Mouse (Mus musculus) limb, embryonic 12.5 days (tissue): Measurements from ENCODE around the gene Acss1. TPM values are rescaled to one million over a fixed set of nuclear protein-coding genes. Genes with fewer than 3 reads are reported as not detected.

Experiments used
- ATAC-seq: fragments of 200-750 bp; cut with Nextera tagmentation; 2 replicates; pipeline ENCODE4 v1.8.0; 2017; ENCODE audit warnings: low read depth, moderate TSS enrichment; ENCODE audit not compliant: insufficient number of reproducible peaks, insufficient read depth, low FRiP score, low TSS enrichment
- H3K27ac ChIP-seq: fragments of 300-500 bp; sonication (generic); 2 replicates; pipeline ENCODE4 v1.5.1; 2016; ENCODE audit warnings: mild to moderate bottlenecking, moderate library complexity
- H3K27me3 ChIP-seq: fragments of 300-500 bp; sonication (generic); 2 replicates; pipeline ENCODE4 v1.6.1; 2016; ENCODE audit warnings: mild to moderate bottlenecking, moderate library complexity
- H3K36me3 ChIP-seq: fragments of 300-500 bp; sonication (generic); 2 replicates; pipeline ENCODE4 v1.6.1; 2016; ENCODE audit warnings: mild to moderate bottlenecking, moderate library complexity
- H3K4me1 ChIP-seq: fragments of 300-500 bp; sonication (generic); replicated peaks from 2 replicates; pipeline ENCODE4 v1.6.1; 2016
- H3K4me2 ChIP-seq: fragments of 300-500 bp; sonication (generic); 2 replicates; pipeline ENCODE4 v1.6.1; 2016; ENCODE audit warnings: mild to moderate bottlenecking, moderate library complexity
- H3K4me3 ChIP-seq: fragments of 300-500 bp; sonication (generic); replicated peaks from 2 replicates; pipeline ENCODE4 v1.5.1; 2016; ENCODE audit warnings: mild to moderate bottlenecking
- H3K9ac ChIP-seq: fragments of 300-500 bp; sonication (generic); replicated peaks from 2 replicates; pipeline ENCODE4 v1.6.1; 2016; ENCODE audit warnings: mild to moderate bottlenecking, moderate library complexity
- H3K9me3 ChIP-seq: fragments of 300-500 bp; sonication (generic); 2 replicates; pipeline ENCODE4 v1.6.1; 2016; ENCODE audit warnings: mild to moderate bottlenecking, moderate library complexity
- WGBS: fragments of 180-500 bp; shearing (Covaris S2); methylation state at CpG from one replicate; pipeline ENCODE4 v1.1.7; 2016; 5-methylcytosine and 5-hydroxymethylcytosine counted together
- polyA plus RNA-seq: library from polyadenylated mRNA; unstranded; fragments of >200 nt; fragmentation: Nextera tagmentation; extraction: Ambion mirVana; gene quantifications from 2 replicates; pipeline ENCODE4 v1.2.1, GENCODE M21; 2016

The Acss1 gene
- polyA plus RNA-seq, result 4.8 and 5.2 TPM in 2 replicates

DNA sequence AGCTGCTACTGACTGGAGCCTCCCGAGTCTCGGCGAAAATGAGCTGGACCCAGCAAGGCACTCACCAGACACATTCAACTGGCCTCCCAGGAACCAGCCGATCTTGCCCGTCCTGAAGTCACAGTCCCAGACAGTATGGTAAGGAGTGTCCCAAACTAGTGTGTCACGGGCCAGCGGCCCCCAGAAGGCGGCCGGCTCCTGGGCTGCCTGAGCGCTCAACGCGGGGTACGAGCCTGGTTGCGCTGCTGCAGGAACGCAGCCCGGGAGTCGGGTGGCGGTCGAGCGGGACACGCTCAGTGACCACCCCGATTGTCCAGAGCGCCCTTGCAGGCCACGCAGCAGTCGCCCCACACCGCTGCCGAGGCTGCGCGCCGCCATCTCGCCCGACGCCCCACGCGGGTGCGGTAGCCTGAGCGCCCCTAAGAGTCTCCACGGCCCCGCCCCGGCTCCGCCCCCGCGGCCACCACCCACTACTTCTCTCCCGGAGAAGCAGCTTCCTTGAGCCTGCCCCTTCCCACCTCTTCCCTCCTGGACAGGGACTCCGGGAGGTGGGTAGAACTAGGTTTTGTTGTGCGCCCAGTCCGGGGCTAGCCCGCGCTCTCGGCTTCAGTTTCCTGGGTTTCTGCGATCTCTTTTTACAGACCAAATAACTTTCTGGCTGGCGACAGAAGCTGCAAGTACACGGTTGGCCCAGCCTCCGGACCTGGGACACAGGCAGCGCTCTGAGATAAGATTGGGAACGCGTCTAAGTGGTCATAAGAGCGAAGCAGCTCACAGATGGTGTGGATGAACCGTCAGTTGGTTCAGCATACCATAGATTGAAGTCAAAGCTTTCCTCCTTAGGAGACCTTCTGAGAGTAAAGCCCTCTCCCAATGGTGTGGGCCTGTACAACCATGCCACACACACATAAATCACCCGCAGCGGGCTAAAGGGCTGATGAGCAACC, at the start of gene Acss1:
Gene Acss1, minus strand, starts transcription at position 681 of the 947 bp plus-strand sequence.
- Histone ChIP-seq H3K27ac (no peak within 1 kb of the TSS), H3K4me2 (peak within 1 kb of the TSS; percentile 95), H3K9me3 (no peaks in the 10 kb centered on the region), H3K4me1 (peaks cover 10% of the 10 kb centered on the region), H3K36me3 (no peaks in the 10 kb centered on the region), H3K27me3 (peaks cover 60% of the 10 kb centered on the region), H3K4me3 (peak within 1 kb of the TSS; percentile 66), H3K9ac (peak within 1 kb of the TSS; percentile 70)
- ATAC-seq, result peak; percentile 88
- 2% methylated on average over 60 of the region's 61 CpGs for WGBS

DNA sequence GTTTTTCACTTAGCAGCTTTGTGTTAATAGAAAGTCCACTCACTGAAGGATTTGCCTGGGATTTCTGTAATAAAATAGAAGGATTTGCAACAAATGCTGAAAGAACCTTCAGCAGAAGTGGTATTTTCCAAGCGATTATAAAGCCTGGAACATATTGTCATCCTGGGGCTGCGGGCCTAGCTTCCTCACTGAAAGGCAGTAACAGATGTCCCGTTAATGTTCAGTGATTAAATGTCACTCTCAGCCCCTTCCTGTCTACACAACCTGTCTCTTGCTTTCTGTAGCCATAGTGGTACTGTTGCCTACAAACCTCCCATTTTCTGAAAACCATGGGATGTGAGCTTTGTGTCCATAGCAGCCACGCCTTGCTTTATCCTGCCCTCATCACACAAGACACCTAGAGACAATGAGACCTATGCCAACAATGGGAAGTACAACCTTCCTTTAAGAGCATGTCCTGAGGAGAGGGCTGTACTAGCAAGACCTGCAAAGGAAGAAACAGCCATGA, 43.9 kb upstream of the Acss1 start:
- no peak overlapping the region for H3K27ac ChIP-seq
- no peak overlapping the region for H3K4me3 ChIP-seq
- H3K27me3 ChIP-seq, result no peaks in the 10 kb centered on the region
- no peaks in the 10 kb centered on the region for H3K36me3 ChIP-seq
- H3K4me2 ChIP-seq, result no peak overlapping the region
- ATAC-seq, result no peak
- 0 out of 2 replicates have a peak, but pooled peaks cover 8% of the 10 kb centered on the region for H3K4me1 ChIP-seq
- WGBS, result 57% methylated on average over 4 of the region's 4 CpGs
- H3K9ac ChIP-seq, result no peak overlapping the region
- no peaks in the 10 kb centered on the region for H3K9me3 ChIP-seq

DNA sequence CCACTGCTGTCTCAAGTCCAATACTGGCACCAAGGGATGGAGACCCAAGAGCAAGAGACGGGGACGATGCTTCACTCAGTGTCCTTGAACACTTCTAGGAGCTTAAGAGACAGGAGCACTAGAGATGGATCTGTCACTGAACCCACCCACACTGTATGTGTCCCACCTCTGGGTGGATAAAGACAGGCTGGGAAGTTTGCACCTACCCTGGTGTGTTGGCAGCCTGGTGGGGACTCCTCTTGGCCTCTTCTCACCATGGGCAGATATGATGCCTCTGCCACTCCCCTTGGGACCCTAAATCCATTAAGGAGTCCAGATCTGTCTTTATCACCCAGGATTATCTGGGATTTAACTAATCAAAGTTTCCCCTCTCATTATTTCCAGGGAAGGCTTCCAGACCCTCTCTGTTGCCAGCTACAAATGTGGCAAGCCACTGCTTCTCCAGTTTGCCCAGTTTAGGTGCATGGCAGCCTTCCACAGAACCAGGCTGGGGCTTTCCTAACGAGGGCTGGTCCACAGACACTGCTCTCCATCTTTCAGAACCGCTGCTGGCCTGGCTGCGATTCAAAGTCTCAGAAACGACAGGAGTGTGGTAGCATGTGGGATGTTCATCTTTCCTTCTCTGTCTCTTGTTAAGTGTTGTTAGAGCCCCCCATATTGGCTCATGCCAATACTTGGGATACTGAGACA, 23.3 kb upstream of the Acss1 start:
- no peaks in the 10 kb centered on the region for H3K9me3 ChIP-seq
- no peak overlapping the region for H3K4me3 ChIP-seq
- no peak for ATAC-seq
- whole genome bisulfite sequencing, result 72% methylated on average over 6 of the region's 6 CpGs
- H3K27me3 ChIP-seq, result peaks cover 65% of the 10 kb centered on the region
- no peak overlapping the region for H3K27ac ChIP-seq
- H3K4me1 ChIP-seq, result peaks cover 11% of the 10 kb centered on the region; the same call in 1 of the 2 replicates
- no peak overlapping the region for H3K9ac ChIP-seq
- H3K4me2 ChIP-seq, result no peak overlapping the region
- no peaks in the 10 kb centered on the region for H3K36me3 ChIP-seq

DNA sequence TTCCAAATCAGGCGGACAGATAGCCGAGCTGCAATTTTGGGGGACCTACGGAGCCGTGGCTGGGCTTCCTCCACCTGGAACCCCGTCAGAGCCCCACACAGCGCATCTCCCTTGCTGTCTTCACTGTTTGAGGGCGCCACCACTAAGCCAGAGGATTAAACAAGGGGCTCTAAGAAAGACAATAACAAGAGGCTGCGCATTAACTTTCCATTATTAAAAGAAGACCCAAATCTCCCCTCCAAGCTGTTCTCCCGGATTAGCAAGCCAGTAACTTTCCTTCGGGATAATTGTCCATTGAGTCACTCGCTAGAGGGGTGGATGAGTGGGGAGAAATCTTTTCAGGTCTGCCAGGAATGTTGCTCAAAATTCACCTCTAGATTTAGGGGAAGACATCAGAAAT, 21.9 kb upstream of the Acss1 start:
- Histone ChIP-seq H3K4me3 (no peak overlapping the region), H3K27ac (no peak overlapping the region), H3K9ac (no peak overlapping the region), H3K36me3 (no peaks in the 10 kb centered on the region), H3K27me3 (peaks cover 79% of the 10 kb centered on the region), H3K9me3 (no peaks in the 10 kb centered on the region), H3K4me2 (no peak overlapping the region), H3K4me1 (peaks cover 11% of the 10 kb centered on the region; the same call in 1 of the 2 replicates)
- ATAC-seq, result no peak
- 8% methylated on average over 11 of the region's 11 CpGs for WGBS

GRCm38 (mm10) chr2:150689223-150689800, 21.0 kb upstream of the Acss1 start, which contains the start of gene Vsx1:
Gene Vsx1 (minus strand): TSS chr2:150689360.
- H3K9ac ChIP-seq, result peak within 1 kb of the TSS; percentile 48; the same call in 1 of the 2 replicates
- peaks cover 84% of the 10 kb centered on the region for H3K27me3 ChIP-seq
- no peak within 1 kb of the TSS for H3K27ac ChIP-seq
- H3K4me1 ChIP-seq, result peaks cover 11% of the 10 kb centered on the region; the same call in 1 of the 2 replicates
- ATAC-seq, result no peak
- H3K9me3 ChIP-seq, result no peaks in the 10 kb centered on the region
- WGBS, result 39% methylated on average over 16 of the region's 16 CpGs
- no peaks in the 10 kb centered on the region for H3K36me3 ChIP-seq
- peak within 1 kb of the TSS; percentile 63 for H3K4me2 ChIP-seq
- H3K4me3 ChIP-seq, result peak within 1 kb of the TSS; percentile 38

DNA sequence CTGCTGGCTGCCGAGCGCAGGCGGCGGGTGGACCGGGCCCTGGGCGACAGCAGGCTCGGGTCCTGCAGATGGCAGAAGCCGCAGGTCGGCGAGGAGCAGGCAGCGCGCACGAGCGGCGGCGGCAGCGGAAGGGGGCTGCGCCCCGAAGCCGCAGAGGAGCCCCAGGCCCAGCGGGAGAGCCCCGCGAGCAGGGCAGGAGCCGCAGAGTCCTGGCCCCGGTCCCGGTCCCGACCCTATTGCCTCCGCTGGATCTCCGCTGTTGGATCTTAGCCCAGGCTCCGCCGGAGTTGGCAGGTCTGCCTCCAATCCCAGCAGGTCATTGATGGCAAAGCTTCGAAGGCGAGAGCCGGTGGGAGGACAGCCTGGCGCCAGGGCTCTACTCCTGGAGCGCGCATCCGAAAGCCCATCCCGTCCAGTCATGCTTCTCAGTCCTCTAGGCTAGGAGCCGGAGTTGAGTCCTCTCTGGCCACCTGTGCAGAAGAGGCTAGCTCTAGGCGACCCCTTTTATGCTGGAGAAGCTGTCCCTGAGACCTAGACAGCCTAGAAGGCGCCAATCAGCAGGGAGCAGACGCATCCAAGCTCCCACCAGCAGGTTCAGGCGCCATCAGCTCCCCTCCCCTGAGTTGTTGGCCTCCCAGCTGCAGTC, 20.4 kb upstream of the Acss1 start:
- ATAC-seq, result peak; percentile 49; the same call in 1 of the 2 replicates
- H3K27ac ChIP-seq, result no peak overlapping the region
- no peaks in the 10 kb centered on the region for H3K9me3 ChIP-seq
- WGBS, result under 1% methylated on average over 44 of the region's 44 CpGs
- peak overlapping the region; percentile 38 for H3K4me3 ChIP-seq
- H3K27me3 ChIP-seq, result peaks cover 86% of the 10 kb centered on the region
- H3K36me3 ChIP-seq, result no peaks in the 10 kb centered on the region
- H3K9ac ChIP-seq, result peak overlapping the region; percentile 48; the same call in 1 of the 2 replicates
- peak overlapping the region; percentile 63 for H3K4me2 ChIP-seq
- peaks cover 11% of the 10 kb centered on the region; the same call in 1 of the 2 replicates for H3K4me1 ChIP-seq

- Histone ChIP-seq H3K4me2 (peak overlapping the region; percentile 63), H3K27me3 (peaks cover 82% of the 10 kb centered on the region), H3K36me3 (no peaks in the 10 kb centered on the region), H3K27ac (no peak overlapping the region), H3K4me3 (peak overlapping the region; percentile 38), H3K9me3 (no peaks in the 10 kb centered on the region), H3K4me1 (peaks cover 11% of the 10 kb centered on the region; the same call in 1 of the 2 replicates), H3K9ac (peak overlapping the region; percentile 48; the same call in 1 of the 2 replicates)
- 5% methylated on average over 23 of the region's 23 CpGs for WGBS
- no peak for ATAC-seq
These were observed 19.7 kb upstream of the Acss1 start for GRCm38 (mm10) chr2:150687871-150688540.

DNA sequence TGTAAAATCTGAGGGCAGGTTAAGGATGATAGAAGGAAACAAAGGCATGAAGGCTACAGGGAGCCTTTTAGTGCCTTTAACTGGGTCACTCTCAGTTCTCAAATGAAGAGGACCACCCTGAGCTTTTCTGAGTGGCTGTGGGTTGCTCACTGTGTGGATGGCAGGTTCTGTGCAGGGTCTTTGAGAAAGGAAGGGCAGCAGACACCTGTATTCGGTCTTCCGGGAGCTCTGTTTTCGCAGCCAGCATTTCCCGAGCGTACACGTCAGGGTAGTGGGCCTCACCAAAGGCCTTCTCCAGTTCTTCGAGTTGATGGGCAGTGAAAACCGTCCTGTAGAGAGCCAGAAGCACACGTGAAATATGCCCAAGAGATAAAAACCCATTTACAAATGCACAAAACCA, 17.1 kb upstream of the Acss1 start:
- H3K9me3 ChIP-seq, result no peaks in the 10 kb centered on the region
- no peak overlapping the region for H3K4me2 ChIP-seq
- ATAC-seq, result no peak
- no peaks in the 10 kb centered on the region for H3K36me3 ChIP-seq
- no peak overlapping the region for H3K27ac ChIP-seq
- H3K4me3 ChIP-seq, result no peak overlapping the region
- peaks cover 64% of the 10 kb centered on the region for H3K27me3 ChIP-seq
- WGBS, result 86% methylated on average over 9 of the region's 9 CpGs
- no peak overlapping the region for H3K9ac ChIP-seq
- H3K4me1 ChIP-seq, result peaks cover 11% of the 10 kb centered on the region; the same call in 1 of the 2 replicates

GRCm38 (mm10) chr2:150684451-150684850, 16.2 kb upstream of the Acss1 start:
- H3K9ac ChIP-seq, result no peak overlapping the region
- H3K27me3 ChIP-seq, result peaks cover 54% of the 10 kb centered on the region
- no peaks in the 10 kb centered on the region for H3K36me3 ChIP-seq
- H3K9me3 ChIP-seq, result no peaks in the 10 kb centered on the region
- H3K4me2 ChIP-seq, result no peak overlapping the region
- whole genome bisulfite sequencing, result 82% methylated on average over 12 of the region's 12 CpGs
- H3K4me3 ChIP-seq, result no peak overlapping the region
- ATAC-seq, result no peak
- H3K27ac ChIP-seq, result no peak overlapping the region
- peaks cover 11% of the 10 kb centered on the region; the same call in 1 of the 2 replicates for H3K4me1 ChIP-seq

DNA sequence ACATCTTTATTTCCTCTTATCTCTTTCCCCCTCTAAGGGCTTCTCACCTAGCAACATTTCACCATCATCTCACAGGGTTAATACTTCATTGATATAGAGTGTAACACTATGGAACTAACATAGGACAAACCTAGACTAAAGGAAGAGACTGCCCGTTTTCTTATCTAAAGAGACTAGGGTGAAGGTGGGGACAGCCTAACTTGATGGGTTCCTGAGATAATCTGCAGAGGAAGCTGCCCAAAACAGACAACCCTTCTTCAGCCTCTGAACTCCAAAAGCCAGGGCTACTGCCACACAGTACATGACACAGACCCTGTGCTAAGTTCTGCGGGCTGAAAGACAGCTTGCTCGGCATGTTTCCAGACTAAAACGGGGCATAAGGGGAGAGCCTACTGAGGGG, 13.3 kb upstream of the Acss1 start:
- Histone ChIP-seq H3K9ac (no peak overlapping the region), H3K36me3 (no peaks in the 10 kb centered on the region), H3K27ac (no peak overlapping the region), H3K4me2 (no peak overlapping the region), H3K9me3 (no peaks in the 10 kb centered on the region), H3K4me3 (no peak overlapping the region), H3K27me3 (peaks cover 27% of the 10 kb centered on the region), H3K4me1 (no peaks in the 10 kb centered on the region)
- 64% methylated on average over 4 of the region's 4 CpGs for WGBS
- ATAC-seq, result no peak
